Mouse (Mus musculus): Measurements from ENCODE around the gene Nprl3. TPM values are rescaled to one million over a fixed set of nuclear protein-coding genes. Genes with fewer than 3 reads are reported as not detected.
A peak's percentile ranks its signal among the peaks of the same experiment; 100 is the strongest.

The Nprl3 gene
- total RNA-seq, 2 experiments from 2014 or later, result 16.2 to 17.2 TPM

DNA sequence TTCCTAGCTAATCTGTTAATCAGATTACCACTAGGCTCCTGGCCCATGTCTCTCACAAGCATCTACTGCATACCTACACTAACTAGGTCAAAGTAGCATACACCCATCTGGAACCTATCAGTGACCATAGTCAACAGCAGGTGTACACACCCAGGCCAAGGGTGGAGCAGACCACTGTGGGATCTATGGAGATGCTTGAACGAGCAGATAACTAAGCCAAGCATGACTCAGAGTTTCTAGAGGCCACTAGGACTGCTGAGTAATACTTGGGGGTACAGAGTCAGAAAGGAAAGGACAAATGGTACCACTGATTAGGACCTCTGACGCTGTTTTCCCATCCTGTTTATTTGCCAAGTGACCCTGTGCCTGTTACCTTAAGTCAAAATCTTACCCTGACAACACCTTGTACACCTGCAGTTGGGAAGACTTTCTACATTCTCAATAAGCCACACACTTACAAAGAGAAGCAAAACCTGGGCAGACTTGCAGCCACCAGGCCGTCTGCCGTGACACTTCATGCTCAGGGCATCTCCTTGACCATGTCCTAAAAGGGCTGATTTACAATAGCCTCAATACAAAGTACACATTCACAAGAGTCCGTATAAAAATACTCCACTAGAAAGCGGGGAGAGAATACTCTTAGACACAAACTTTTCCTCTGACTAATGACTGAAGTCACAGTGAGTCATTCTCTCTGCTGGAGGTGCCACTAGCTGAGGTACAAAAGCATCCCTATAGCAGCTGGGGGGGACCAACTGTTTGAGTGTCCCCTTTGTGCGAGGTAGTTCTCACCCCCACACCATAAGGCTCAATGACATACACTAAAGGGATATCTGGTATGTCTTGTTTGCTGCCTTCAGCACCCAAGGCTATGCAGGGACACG lies 16.4 kb downstream of the Nprl3 start:
- peak; percentile 82 for ATAC-seq (replicated peaks; ENCODE audit: poor library complexity)

- ATAC-seq (replicated peaks; ENCODE audit: poor library complexity), result no peak
Observed at GRCm38 (mm10) chr11:32248350-32248749, 19.2 kb downstream of the Nprl3 start.

DNA sequence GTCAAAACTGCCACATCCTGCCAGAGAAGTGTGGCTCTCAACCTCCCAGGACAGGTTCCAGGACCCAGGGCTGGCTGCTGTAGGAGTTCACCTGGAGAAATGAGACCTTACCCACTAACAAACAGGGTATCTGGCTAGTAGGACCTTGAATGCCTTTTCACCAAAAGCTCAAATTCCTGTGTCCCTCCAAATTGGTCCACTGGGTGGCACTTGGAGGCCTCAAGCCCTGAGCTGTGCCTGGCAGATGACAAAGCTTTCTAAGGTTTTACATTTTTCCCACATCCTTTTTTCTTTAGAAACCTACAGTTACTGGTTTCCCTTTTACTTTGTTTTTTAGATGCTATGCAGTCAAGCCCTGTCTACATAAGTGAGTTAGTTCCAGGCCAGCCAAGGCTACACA lies 20.4 kb downstream of the Nprl3 start:
- ATAC-seq (replicated peaks; ENCODE audit: poor library complexity), result peak; percentile 45

GRCm38 (mm10) chr11:32245614-32246013 lies 21.9 kb downstream of the Nprl3 start:
- peak; percentile 93 for ATAC-seq (replicated peaks; ENCODE audit: poor library complexity)

DNA sequence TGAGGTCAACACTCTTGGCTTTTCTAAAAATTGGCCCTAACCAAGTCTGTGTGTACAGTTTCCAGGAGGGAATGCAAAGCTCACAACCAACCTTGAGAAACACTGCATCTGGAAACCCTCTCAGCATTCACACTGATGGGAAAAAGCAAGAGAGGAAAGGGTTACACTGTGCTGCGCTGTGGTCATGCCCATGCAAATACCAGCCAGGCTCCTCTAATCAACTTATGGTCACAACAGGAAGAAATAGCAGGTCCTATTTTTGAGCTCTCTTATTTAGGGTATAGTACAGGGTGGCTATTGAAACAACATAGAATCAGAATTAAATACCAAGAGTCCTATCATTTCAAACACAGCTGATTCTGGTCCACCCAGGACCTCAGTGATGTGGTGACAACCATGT lies 22.9 kb downstream of the Nprl3 start:
- no peak for ATAC-seq (replicated peaks; ENCODE audit: poor library complexity)

GRCm38 (mm10) chr11:32244064-32244463 lies 23.4 kb downstream of the Nprl3 start:
- ATAC-seq (replicated peaks; ENCODE audit: poor library complexity), result no peak

GRCm38 (mm10) chr11:32243205-32243955 lies 24.1 kb downstream of the Nprl3 start:
- no peak for ATAC-seq (replicated peaks; ENCODE audit: poor library complexity)

DNA sequence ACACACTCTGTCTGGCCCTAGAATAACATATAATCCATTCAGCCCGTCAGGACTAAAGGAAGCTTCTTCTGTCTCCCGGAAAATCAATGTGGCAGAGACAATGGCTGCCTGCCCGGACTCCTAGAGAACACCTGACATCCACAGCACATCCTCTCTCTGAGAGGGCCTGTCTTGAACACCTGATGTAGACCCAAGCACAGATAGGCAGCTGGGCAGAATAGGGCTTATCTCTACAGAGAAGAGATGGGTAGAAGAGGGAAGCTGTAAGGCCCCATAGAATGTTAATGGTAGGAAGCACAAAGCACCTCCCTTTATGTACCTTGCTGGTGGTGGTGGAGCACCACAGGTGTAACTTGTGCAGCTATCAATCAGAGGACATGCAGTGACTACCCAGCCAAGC lies 25.3 kb downstream of the Nprl3 start:
- no peak for ATAC-seq (replicated peaks; ENCODE audit: poor library complexity)

DNA sequence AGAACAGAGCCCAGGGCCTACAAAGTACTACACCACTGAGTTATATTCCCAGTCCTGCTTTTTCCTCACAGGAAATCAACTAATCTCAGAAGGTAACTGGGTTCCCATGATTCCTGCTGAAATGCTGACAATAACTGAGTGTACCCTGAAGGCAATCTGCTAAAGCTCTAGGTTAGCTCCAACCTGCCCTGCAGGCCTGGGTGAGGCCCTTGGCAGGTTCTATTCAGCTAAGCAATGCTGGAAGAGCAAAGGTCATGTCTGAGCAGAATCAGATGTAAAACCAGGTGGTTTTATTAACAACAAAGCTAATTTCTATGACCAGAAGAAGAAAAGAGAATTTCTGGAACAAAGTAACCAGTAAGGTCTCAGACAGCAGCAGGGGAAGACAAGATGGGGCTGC lies 26.1 kb downstream of the Nprl3 start:
- ATAC-seq (replicated peaks; ENCODE audit: poor library complexity), result no peak

GRCm38 (mm10) chr11:32238093-32238860 lies 29.2 kb downstream of the Nprl3 start:
- peak; percentile 92 for ATAC-seq (replicated peaks; ENCODE audit: poor library complexity)

- ATAC-seq (replicated peaks; ENCODE audit: poor library complexity), result no peak
Observed at GRCm38 (mm10) chr11:32237411-32237795, 30.1 kb downstream of the Nprl3 start.

DNA sequence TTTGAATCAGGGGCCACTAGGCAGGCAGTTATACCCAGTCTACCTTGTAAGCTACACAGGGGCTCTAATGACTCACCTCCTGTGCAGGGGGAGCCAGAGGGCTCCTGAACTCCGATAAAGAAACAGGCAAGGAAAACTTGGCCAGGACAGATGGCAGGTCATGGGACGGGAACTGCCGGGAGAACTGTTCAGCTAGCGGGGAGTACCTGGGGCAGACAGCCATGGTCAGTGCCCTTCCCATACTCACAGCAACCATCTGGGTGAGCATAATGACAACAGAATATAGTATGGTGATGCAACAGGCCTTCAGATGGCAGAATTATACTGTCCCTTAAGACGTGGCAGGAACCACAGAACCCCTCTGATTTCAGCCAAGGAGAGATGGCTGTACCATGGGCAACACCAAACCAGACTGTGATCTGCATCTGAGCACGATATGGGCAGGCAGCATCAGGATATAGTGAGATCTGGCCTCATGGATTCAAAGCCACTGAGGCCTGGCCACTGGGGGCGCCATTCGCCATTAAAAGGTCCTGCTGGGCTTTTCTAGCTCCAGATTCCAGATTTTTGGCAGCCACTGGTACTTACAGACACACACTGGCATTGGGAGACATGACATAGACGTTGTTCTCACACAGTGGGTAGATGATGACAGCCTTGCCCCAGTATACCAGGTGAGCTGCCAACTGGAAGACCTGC lies 30.6 kb downstream of the Nprl3 start:
- peak; percentile 56 for ATAC-seq (replicated peaks; ENCODE audit: poor library complexity)

- ATAC-seq (replicated peaks; ENCODE audit: poor library complexity), result no peak
Observed at GRCm38 (mm10) chr11:32236132-32236531, 31.4 kb downstream of the Nprl3 start.

DNA sequence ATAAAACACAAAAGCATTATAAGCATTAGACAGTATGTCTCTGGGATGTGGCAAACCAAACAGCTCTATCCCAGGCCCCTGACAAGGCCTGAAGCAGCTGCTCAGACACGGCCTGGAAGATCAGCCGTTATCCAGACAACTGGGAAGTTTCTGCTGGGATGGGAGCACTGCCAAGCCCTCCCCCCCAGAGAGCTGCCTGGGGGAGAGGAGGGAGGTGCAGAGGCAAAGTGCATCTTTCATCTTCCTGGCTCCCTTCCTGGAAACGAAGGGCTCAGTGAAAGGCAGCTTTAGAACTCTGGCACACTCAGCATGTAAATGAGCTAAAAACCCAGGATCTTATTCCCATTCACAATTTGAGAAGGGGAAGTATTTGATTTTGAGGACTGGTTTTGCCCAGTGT lies 31.9 kb downstream of the Nprl3 start:
- no peak for ATAC-seq (replicated peaks; ENCODE audit: poor library complexity)

- no peak for ATAC-seq (replicated peaks; ENCODE audit: poor library complexity)
Observed at GRCm38 (mm10) chr11:32234816-32235485, 32.6 kb downstream of the Nprl3 start.

- ATAC-seq (replicated peaks; ENCODE audit: poor library complexity), result no peak
Observed at GRCm38 (mm10) chr11:32233895-32234294, 33.6 kb downstream of the Nprl3 start.

- ATAC-seq (replicated peaks; ENCODE audit: poor library complexity), result no peak
Observed at GRCm38 (mm10) chr11:32232848-32233247, 34.7 kb downstream of the Nprl3 start.

DNA sequence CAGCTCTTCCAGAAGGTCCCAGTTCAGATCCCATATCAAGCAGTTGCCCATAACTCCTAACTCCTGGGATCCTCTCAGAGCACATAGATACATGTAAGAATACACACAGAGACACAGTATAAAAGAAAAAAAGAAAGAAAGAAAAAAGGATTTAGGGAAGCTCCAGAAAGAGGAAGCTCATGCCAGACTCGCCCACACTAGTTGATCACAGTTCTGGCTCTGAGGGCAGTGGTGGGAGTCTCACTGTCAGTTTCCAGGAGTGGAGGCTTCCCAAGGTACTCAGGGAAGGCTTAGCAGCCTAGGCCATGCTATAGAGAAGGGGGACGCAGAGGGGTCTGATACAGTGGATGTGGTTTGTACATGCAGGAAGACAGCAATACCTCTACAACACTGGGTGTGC lies 36.4 kb downstream of the Nprl3 start:
- 0 out of 2 replicates have a peak, but pooled peaks have one; percentile 10 for ATAC-seq (replicated peaks; ENCODE audit: poor library complexity)

GRCm38 (mm10) chr11:32230220-32230619 lies 37.3 kb downstream of the Nprl3 start:
- ATAC-seq (replicated peaks; ENCODE audit: poor library complexity), result no peak

DNA sequence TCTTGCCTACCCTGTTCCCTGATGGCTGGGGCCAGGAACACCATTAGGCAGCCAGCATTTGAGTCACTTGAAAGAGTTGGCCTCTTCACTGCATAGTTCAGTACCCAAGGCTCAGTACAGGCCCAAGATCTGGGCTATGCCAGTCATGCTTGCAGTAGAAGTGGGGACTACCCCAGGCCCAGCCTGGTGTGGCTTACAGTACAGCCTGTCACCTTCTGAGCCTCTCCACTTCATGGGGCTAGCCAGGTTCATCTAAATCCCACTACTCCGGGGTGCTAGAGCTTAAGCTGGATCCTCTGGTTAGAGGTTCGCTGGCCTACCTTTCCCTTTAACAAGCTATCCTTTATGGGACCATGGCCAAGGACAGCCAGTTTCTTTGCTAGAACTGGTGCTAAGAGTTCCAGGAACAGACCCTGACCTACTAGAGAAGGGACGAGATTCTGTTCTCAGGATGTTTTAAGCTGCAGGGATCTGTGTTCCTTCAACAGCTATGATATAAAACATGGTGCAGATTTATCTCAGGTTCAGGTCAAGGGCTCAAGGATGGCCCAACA lies 39.1 kb downstream of the Nprl3 start:
- no peak for ATAC-seq (replicated peaks; ENCODE audit: poor library complexity)
